Mouse (Mus musculus) forebrain, embryonic 16.5 days (tissue): ENCODE measurements at regions not wholly inside any gene's neighbourhood (a gene's known extent, or its start where the extent isn't known, plus 50 kb on each side); places are given as distances from the start of the nearest gene placed in this dataset.
"Not testable (repeated sequence)": the region's sequence is repeated elsewhere in the genome, so short reads cannot be mapped to it uniquely, and the experiment has no call there.

ENCODE experiments used
- ATAC-seq: fragments of 200-750 bp; cut with Nextera tagmentation; 2 replicates; pipeline ENCODE4 v1.8.0; 2017; ENCODE audit warnings: mild to moderate bottlenecking, moderate library complexity
- H3K27ac ChIP-seq: fragments of 300-500 bp; sonication (generic); 2 replicates; pipeline ENCODE4 v1.5.1; 2014; ENCODE audit warnings: low read length, control low read depth
- H3K27me3 ChIP-seq: fragments of 300-500 bp; sonication (generic); replicated peaks from 2 replicates; pipeline ENCODE4 v1.6.1; 2014; ENCODE audit warnings: low read length; ENCODE audit not compliant: control insufficient read depth, insufficient read depth
- H3K36me3 ChIP-seq: fragments of 300-500 bp; sonication (generic); 2 replicates; pipeline ENCODE4 v1.6.1; 2014; ENCODE audit not compliant: control insufficient read depth, insufficient read depth
- H3K4me1 ChIP-seq: fragments of 300-500 bp; sonication (generic); replicated peaks from 2 replicates; pipeline ENCODE4 v1.6.1; 2014; ENCODE audit warnings: low read length; ENCODE audit not compliant: control insufficient read depth, insufficient read depth
- H3K4me2 ChIP-seq: fragments of 300-500 bp; sonication (generic); 2 replicates; pipeline ENCODE4 v1.6.1; 2014; ENCODE audit warnings: mild to moderate bottlenecking, low read length, control low read depth
- H3K4me3 ChIP-seq: fragments of 300-500 bp; sonication (generic); replicated peaks from 2 replicates; pipeline ENCODE4 v1.5.1; 2014; ENCODE audit warnings: mild to moderate bottlenecking, low read length, control low read depth
- H3K9ac ChIP-seq: fragments of 300-500 bp; sonication (generic); replicated peaks from 2 replicates; pipeline ENCODE4 v1.6.1; 2014; ENCODE audit warnings: low read depth, low read length, control low read depth
- H3K9me3 ChIP-seq: fragments of 300-500 bp; sonication (generic); 2 replicates; pipeline ENCODE4 v1.6.1; 2016; ENCODE audit warnings: low read length; ENCODE audit not compliant: control insufficient read depth
- WGBS: fragments of 180-500 bp; shearing (Covaris S2); extraction: QIAGEN DNeasy Blood & Tissue Kit; methylation state at CpG from one replicate; pipeline ENCODE4 v1.1.7; 2014; 5-methylcytosine and 5-hydroxymethylcytosine counted together

GRCm38 (mm10) chr12:45162011-45162410 is 87.5 kb upstream of the Stxbp6 start:
- no peak for ATAC-seq
- Histone ChIP-seq H3K36me3 (no peaks in the 10 kb centered on the region), H3K4me2 (no peak overlapping the region), H3K9ac (no peak overlapping the region), H3K4me1 (no peaks in the 10 kb centered on the region), H3K9me3 (no peaks in the 10 kb centered on the region), H3K27ac (no peak overlapping the region), H3K27me3 (no peaks in the 10 kb centered on the region), H3K4me3 (no peak overlapping the region)
- WGBS: 70% methylated on average over 4 of the region's 4 CpGs

GRCm38 (mm10) chr12:45161581-45161980 is 87.1 kb upstream of the Stxbp6 start:
- not testable (repeated sequence) for H3K27ac ChIP-seq, H3K9ac ChIP-seq, H3K4me2 ChIP-seq, H3K36me3 ChIP-seq, H3K27me3 ChIP-seq, ATAC-seq, H3K4me1 ChIP-seq, H3K4me3 ChIP-seq, H3K9me3 ChIP-seq
- WGBS: 82% methylated on average over 4 of the region's 5 CpGs

DNA sequence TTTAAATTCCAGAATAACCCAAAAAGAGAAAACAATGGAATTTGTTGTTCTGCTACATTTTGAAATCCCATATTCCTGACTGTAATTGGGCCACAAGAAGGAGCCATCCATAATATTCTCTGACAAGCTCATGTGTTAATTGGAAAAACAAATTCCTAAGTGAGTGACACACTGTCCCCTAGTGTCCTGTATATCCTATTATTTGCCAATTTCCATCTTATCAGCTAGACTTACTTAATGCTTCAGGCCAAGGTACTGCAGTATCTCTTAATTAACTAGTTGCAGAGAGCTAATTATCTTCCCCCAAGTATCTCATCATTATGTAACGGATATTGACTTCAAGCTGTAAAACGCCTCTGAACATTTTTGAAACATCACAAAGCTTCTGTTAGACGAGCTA is 84.5 kb upstream of the Stxbp6 start:
- no peak overlapping the region for H3K4me3 ChIP-seq
- 49% methylated on average over 3 of the region's 3 CpGs for WGBS
- no peaks in the 10 kb centered on the region for H3K9me3 ChIP-seq
- H3K4me2 ChIP-seq: no peak overlapping the region
- no peaks in the 10 kb centered on the region for H3K4me1 ChIP-seq
- H3K27me3 ChIP-seq: no peaks in the 10 kb centered on the region
- H3K9ac ChIP-seq: no peak overlapping the region
- H3K27ac ChIP-seq: no peak overlapping the region
- H3K36me3 ChIP-seq: no peaks in the 10 kb centered on the region
- ATAC-seq: no peak

GRCm38 (mm10) chr12:45137438-45138018 is 63.0 kb upstream of the Stxbp6 start:
- WGBS: 23% methylated on average over 7 of the region's 7 CpGs

GRCm38 (mm10) chr12:45133415-45133814 is 58.9 kb upstream of the Stxbp6 start:
- no peak overlapping the region for H3K27ac ChIP-seq

More at GRCm38 (mm10) chr12:45137438-45138018, 63.0 kb upstream of the Stxbp6 start:
- no peak overlapping the region for H3K4me2 ChIP-seq
- no peaks in the 10 kb centered on the region for H3K4me1 ChIP-seq
- no peak for ATAC-seq
- H3K27ac ChIP-seq: no peak overlapping the region
- no peak overlapping the region for H3K4me3 ChIP-seq
- H3K27me3 ChIP-seq: no peaks in the 10 kb centered on the region
- H3K36me3 ChIP-seq: no peaks in the 10 kb centered on the region
- H3K9me3 ChIP-seq: no peaks in the 10 kb centered on the region
- no peak overlapping the region for H3K9ac ChIP-seq

DNA sequence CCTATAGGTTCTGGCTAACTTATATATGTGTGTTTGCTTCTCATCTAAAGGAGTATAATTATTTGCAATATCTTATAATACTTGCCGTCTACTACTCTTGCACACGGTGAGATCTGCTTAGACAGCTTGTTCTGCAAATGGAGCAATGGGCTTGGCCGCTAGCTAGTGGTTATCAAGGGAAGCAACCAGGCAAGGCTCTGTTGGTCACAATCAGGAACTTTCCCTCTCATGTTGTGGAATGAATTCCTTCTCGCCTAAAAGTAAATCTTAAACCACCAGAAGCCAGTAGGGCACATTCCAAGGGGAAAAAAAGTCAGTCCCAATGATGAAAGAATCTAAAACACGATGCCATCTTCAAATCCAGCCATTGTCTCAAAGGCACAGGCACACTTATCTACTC is 56.6 kb upstream of the Stxbp6 start:
- 90% methylated on average over 5 of the region's 5 CpGs for WGBS
- Histone ChIP-seq H3K27ac (no peak overlapping the region), H3K4me3 (no peak overlapping the region), H3K4me2 (no peak overlapping the region), H3K36me3 (no peaks in the 10 kb centered on the region), H3K9me3 (no peaks in the 10 kb centered on the region), H3K27me3 (no peaks in the 10 kb centered on the region), H3K4me1 (no peaks in the 10 kb centered on the region), H3K9ac (no peak overlapping the region)
- no peak for ATAC-seq

More at GRCm38 (mm10) chr12:45133415-45133814, 58.9 kb upstream of the Stxbp6 start:
- Histone ChIP-seq H3K27me3 (no peaks in the 10 kb centered on the region), H3K9me3 (no peaks in the 10 kb centered on the region), H3K4me2 (no peak overlapping the region), H3K9ac (no peak overlapping the region), H3K36me3 (no peaks in the 10 kb centered on the region), H3K4me1 (no peaks in the 10 kb centered on the region), H3K4me3 (no peak overlapping the region)
- no peak for ATAC-seq
- WGBS: 89% methylated on average over 2 of the region's 2 CpGs

DNA sequence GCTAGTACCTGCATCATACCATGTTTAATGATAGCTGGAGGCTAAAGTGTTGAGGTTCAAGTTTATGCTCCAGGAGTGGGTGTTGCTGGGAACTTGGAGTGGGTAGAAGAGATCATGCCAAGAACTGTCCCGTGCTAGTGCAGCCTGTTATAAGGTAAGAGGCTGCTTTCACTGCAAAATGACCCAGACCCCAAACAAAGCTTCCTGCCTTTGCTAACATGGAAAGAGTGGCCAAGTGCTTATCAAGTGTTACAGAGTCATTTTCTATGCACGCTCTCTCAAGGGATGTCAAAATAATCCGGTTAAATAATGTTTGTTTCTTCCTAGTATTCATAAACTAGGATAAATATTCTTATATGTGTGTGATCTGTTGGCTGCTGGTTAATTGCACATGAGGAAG is 51.4 kb upstream of the Stxbp6 start:
- H3K9ac ChIP-seq: no peak overlapping the region
- H3K4me2 ChIP-seq: no peak overlapping the region
- no peak for ATAC-seq
- H3K4me1 ChIP-seq: no peaks in the 10 kb centered on the region
- 74% methylated on average over 3 of the region's 3 CpGs for WGBS
- H3K4me3 ChIP-seq: no peak overlapping the region
- H3K27me3 ChIP-seq: no peaks in the 10 kb centered on the region
- H3K36me3 ChIP-seq: no peaks in the 10 kb centered on the region
- H3K27ac ChIP-seq: no peak overlapping the region
- no peaks in the 10 kb centered on the region for H3K9me3 ChIP-seq
